Mouse (Mus musculus): ENCODE data around the gene Dnm3.

The Dnm3 gene

DNA sequence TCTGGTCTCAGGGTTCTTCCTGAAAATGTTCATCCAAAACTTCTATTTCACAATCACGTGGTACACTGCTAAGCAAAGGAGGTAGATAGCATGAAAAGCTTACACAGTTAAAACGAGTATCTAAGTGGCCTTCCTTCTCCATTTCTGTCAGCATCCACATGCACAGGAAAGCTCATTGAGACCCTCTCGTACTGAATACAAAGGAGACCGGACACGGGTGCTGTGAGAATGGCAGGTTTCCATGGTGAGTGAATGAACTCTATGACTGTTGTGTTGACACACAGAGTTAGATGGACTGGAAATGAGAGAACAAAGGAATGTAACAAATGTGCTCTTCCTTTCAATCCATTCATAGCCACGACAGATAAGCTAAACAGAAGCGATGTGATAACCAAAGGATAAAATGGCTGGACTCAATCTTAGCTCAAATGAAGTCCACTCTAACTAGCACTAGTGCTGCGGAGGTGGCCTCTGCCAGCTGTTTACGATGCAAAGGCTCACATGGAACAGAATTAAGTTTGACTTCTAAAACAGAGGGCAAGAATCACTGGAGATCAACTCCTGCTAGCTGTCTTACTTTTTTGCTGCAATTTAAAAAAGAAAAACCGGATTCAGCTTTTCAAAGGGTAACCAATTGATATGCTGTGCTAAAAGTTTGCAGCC, 268.2 kb downstream of the Dnm3 start:
- no peak for DNase-seq (ENCODE audit: low read depth)

DNA sequence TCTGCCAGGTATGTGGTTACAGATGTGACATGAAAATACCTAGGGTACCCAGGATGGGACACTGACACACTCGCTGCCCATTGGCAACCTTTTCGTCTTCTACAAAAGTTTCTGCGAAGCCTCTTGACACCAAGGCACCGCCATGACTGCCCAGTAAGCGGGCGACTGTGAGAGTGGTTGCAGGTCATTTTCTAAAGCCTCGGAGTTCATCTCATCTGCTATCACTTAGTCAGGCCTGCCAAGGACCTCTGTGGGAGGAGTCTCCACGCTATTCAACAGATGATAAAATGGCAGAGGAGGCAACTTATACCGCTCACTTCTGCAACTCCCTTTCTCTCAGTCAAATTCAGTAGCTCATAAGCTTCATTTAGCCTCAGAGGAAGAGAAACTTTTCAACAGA, 268.8 kb downstream of the Dnm3 start:
- DNase-seq (ENCODE audit: low read depth): no peak

DNA sequence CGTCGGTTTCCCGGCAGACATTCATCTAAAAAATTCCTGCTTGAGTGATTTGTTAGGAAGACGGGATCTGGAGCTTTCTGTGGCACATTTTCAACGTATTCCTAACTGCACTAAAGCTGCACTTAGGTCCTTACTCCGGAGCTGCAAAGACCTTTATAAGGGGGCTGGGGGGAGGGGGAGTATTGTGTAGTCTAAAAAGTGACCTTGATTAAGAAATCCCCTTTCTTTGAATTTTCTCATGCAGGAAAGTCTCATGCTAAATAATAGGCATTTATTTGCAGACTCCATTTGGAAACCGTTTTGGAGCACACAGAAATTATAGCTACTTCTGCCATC, 270.2 kb downstream of the Dnm3 start:
- DNase-seq (ENCODE audit: low read depth): no peak

DNA sequence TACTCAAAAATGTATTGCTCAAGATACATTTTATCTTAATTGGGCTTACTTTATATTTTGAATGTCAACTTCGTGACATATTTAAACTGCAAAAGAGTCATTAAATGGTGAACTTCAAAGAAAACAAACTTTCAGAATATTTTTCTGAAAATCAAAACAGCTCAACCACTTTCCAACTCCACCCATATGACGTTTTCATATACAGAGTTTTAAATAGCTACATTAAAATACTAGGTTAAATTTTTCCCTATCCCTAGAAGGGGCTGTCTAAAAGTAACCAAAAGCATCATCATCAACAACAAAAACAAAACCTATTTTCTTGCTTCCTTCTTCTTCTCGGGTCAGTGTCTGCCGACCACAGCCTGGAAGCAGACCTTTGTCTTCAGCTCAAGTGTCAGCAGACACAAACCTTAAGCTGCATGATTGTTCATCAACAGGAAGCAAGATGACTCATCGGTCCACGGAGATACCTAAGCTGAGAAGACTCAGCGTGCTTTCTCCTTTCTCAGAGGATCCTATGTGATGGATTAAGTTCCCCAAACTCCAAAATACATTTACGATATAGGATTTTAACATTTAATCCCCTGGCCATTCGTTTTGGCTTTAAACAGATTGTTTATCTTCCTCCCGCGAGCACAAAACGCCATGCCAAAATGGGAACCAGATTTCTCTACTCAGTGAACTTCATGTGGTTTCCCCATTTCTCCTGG, 270.7 kb downstream of the Dnm3 start:
- DNase-seq (ENCODE audit: low read depth): peak; percentile 58

DNA sequence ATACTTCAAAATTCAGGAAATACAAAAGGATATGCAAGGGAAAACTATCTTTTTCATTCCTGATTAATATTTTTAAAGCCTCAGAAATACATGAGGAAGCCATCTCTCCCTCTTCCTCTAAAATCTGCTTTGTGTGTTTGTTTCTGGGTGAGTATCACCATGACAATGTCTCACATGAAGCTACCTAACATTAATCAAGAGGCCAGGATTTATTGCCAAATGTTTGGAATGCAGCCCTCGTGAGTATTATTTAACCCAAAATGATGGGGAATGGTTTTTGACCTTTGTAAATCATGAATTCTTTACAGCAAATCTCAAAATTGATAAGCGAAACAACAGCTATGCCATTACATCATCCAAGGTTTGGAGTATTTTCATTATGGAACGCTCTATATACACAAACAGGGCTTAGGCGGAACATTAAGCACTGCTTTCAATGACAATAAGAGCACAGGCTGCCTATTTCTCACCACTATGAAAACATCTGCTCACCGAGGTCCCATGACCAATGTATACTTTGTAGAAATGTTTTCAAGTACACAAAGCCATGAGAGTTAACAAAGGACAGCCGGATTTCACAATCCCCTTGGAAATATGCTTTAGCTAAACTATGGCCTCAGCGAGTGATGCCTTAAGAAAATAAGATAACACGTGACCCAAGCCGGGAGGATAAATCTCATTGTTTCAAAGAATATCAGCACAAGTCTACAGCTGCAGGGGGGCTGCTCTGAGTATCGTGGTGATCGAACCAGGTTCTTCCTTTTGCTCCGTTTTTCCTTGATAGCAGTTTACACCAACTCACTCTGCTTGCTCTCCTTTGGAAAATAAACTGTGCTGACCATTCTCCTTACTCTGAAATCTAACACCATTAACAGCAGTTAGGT, 275.1 kb downstream of the Dnm3 start:
- no peak for DNase-seq (ENCODE audit: low read depth)

DNA sequence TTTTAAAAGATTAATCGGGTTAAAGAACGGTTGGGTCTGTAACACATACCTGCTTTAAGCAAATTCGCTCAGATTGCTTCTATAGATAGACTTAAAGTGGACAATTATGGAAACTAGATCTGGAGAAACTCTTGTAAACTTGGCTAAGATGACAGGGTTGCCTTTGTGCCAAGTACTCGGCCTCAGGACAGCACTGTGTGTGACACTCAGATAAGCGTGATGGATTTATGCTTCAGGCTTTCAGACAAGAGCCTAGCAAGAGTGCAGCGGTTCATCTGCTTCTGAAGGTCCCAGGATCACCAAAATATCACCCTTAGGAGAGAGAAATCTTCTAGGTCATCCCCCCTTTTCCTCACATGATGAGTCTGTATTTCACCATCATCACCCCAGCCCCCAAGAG, 277.4 kb downstream of the Dnm3 start:
- no peak for DNase-seq (ENCODE audit: low read depth)

DNA sequence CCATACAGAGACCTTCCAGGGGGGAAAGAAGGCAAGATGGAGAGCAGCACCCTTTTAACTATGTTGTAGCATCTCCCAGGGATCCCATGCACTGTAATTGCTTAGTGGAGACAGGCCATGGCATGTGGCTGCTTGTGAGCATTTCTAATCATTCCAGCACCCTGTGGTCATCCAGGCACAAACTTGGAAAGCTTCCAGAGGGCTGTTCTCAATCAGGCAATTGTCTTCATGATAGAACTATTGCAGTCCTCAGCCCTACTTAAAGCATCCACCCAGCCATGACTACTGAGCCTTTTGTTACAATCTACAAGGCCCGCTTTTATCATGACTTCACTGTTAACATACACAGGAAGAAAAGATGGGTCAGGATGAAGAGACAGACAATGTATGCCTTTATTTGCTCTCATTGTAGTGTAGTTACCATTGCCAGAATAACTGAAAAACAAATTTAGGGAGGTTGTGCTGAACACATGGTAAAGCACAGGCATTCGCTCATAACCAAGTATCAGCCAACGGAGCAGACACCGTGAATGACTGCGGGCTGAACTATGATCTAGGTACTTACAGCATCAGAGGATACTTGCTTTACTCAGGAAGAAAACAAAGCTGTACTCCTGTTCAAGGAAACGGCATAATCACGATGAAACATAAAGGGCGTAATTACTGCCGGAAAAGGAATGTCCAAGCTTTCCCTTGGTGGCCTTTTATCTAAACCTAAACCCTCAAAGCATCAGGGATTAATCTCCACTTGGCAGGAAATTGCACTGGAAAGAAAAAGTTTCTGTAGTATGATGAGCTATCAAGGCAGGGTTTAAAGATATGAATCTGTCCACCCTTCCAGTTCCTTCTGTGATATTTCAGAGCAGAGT, 280.8 kb downstream of the Dnm3 start:
- no peak for DNase-seq (ENCODE audit: low read depth)

DNA sequence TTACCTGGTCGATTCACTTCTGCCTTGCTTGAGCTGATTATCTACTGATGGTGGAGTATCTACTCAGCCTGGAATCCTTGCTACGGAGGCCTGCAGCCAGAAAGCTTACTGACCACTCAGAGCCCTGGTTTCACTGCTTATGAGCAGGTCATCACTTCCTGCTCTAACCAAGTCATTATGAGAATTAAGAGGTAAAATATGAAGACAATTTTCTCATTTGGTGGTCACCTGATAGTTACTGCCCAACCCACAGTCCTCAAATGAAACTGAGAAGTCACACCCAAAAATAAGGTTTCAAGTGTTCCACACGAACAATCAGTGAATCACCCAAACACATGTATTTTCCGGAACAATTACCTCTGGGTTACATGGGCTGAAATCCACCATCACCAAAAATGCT, 289.1 kb downstream of the Dnm3 start:
- no peak for DNase-seq (ENCODE audit: low read depth)

DNA sequence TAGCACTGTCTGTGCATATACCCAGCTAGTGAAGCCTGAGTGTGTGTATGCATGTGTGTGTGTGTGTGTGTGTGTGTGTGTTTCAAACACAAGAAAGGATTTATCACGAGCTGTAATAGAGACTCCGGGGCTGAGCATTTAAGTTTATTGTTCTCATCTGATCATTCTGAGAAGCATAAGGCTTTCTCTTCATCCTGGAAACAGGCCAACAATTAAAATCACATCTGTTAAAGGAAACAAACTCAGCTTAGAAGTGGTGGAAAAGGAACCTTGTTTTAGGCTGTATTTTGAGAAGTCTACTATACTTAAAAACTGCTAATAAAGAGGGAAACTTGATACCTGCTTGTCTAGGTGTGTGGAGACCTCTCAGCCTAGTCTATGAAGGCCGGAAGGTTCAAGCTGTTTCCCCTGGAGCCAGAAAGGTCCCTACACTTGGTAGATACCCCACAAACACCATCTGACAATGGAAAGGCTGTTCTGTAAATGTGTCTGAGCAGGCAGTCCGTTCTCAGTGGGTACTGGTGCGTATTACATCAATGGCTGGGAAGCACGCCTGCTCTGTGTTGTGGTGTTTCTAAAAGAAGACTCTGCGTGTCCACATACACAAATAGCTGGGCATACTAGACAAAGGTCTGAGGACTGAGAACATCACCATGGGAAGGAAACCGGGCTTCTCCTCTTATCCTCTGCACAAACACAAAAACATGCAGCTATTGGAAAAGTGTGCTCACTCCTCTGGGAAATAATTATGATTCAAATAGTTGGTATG, 290.3 kb downstream of the Dnm3 start:
- DNase-seq (ENCODE audit: low read depth): no peak

DNA sequence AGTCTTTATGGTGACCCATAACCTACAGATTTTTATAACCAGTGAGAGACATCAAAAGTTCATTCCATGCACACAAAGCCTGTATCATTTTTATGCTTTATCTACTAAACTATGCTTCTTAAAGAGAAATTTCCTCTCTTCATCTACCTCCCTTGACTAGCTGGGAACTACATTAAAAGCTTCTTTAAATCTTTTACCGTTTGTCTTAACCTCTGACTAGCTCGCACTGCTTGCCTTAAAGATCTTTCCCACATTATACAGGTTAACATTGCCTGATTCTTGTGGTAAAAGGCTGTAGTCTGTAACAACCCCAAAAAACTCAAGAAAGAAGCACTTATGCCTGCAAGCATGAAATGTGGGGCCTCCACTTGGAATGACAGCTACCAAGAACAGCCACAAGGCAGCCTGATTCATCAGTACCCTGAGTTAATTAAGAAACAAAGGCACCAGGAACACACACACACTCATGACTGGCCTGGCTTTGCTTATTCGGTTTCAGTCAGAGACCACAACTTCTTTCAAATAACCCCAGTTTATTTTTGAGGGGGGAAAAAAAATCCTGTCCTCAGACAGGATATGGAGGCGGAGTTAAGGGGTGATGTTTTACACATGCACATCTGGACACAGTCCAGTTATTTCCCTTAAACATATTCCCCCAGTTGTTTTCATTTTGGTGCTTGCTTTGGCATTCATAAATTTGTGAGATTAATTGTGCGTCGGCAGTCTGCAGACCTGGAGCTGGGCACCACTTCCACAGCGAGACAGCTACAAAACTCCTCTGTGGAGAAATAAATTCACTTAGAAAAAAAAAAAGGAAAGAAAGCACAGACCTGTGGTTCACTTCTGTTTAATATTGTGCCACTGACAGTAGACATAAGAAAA, 291.1 kb downstream of the Dnm3 start:
- DNase-seq (ENCODE audit: low read depth): no peak

DNA sequence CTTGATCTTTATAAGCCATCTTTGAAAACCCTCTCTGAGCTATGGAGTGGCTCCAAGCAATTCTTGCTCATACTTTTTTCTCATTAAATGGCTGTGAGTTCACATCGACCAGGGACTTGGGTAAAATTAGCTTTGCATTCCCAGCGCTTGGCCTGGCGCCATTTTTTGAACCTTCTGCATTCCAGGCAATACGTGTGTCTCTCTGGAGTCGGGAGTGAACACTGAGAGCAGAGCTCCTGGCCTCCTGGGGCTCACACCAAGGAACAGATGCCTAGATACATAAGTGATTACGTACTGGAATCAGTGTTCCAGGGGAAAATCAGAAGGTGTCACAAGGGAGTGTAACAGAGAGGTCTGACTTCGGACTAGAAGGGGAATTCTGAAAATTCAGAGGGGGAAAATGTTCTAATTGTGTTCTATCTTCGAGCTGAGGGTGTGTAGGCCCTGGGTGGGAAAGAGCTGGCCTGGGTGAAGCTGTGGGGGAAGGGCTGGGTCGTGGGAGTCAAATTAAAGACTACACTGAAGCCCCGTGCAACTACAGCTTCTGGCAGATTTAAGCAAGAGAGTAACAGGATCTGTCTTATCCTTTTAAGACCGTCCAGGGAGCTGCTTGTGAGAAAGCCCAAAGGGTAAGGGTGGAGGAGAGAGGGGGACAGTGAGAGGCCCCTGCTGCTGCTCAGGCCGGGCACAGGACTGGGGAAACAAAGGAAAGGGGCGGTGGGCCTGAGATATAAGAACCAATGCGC, 293.7 kb downstream of the Dnm3 start:
- DNase-seq (ENCODE audit: low read depth): no peak

DNA sequence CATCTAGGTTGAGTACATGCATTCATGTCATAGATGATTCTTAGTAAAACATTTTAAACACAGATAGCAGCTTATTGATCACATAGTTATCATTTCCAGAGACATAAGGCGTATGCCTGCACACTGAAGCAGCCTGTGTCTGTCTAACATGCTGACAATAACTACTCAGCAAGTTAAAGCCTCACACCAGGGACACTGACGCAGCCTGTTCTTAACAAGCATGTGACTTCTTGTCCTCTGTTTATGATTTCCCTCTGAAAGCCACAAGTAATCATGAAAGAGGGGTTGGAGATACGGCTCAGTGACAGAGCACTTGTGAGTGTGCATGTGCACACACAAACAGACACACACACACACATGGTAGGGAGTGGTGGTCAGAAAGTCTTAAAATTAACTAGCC, 294.4 kb downstream of the Dnm3 start:
- no peak for DNase-seq (ENCODE audit: low read depth)

DNA sequence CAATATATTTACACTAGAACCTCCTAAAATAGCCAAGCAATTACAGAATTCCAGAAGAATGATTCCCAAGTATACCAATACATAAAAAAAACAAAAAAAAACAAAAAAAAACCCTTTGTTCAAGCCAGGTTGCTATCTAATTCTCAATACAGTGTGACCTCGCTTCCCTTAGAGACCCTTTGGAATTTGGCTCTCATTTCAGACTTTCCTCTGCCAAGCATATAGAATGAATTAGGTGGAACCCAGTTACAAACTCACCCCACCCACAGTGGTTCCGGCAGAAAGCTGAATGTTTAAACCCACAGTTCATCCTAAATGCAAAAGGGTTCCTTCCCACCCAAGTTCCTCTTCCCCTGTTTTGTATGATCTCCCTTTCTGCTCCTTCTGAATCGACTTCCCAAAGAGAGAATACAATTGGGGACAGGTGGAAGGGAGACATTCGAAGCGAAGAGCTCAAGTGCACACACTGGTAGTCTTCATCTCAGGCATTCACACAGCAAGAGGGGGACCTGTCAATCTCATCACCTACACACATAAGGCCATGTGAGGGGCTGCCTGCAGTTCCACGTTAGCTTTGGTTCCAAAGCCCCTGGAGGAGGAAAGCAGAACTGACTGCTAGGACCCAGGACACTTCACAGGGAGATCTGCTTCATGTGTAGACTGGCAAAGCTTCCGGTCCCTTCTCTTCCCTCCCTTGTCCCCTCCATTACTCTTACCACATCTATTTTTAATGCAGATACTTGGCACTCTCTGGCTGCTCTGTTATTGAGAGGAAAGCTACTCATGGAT, 296.5 kb downstream of the Dnm3 start:
- DNase-seq (ENCODE audit: low read depth): no peak

DNA sequence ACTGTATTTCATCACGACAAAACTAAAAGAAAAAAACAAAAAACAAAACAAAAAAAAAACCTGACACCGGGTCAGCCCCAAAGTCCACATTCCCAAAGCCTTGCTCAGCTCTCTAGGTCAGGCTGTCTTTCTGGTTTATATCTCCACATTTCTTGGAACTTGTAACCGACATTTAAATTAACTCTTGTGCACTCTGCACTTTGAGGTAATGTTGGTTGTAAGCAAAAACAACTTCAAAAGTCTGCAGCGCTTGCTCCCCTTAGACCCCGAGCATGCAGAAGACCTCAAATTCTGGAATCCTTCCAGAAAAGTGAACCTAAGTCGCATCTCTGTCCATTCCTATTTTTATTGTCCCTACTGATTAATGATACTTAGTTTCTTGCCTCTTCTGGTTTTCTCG, 297.4 kb downstream of the Dnm3 start:
- no peak for DNase-seq (ENCODE audit: low read depth)

DNA sequence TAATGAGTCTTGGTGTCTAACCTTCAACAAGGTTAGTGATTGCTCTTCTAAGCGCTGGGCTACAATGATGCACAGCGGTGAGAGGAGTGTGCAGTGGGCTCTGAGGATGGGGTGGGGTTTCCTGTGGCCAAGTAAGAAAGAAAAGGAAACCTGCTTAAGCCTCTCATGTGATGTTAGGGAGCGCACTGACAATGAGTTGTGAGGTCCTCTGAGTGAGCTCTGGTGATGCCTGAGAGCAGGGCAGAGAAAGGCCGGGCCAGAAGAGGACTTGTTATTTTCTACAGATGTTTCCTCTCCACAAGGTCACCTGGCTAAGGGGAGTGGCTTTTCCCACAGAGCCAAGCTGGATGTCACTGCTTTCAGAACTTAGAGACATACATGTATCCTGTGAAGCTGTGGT, 298.4 kb downstream of the Dnm3 start:
- no peak for DNase-seq (ENCODE audit: low read depth)

DNA sequence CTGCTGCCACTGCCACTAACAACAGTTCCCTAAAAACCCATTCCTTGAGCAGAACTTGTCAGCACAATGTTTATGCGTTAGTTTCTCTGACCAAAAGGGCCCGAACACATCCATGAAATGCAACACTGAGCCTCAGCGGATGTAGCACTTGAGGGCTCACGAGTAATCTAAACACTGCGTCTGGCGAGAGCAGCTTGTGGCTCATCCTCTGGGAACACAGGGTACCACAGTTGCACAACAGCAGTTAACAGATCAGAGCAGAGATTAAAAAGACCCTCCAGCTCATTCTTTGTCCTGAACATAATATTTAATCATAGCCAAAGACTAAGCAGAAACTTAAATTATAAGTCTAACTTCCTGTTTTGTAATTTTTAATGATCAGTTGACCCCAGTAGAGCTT, 305.0 kb downstream of the Dnm3 start:
- no peak for DNase-seq (ENCODE audit: low read depth)

DNA sequence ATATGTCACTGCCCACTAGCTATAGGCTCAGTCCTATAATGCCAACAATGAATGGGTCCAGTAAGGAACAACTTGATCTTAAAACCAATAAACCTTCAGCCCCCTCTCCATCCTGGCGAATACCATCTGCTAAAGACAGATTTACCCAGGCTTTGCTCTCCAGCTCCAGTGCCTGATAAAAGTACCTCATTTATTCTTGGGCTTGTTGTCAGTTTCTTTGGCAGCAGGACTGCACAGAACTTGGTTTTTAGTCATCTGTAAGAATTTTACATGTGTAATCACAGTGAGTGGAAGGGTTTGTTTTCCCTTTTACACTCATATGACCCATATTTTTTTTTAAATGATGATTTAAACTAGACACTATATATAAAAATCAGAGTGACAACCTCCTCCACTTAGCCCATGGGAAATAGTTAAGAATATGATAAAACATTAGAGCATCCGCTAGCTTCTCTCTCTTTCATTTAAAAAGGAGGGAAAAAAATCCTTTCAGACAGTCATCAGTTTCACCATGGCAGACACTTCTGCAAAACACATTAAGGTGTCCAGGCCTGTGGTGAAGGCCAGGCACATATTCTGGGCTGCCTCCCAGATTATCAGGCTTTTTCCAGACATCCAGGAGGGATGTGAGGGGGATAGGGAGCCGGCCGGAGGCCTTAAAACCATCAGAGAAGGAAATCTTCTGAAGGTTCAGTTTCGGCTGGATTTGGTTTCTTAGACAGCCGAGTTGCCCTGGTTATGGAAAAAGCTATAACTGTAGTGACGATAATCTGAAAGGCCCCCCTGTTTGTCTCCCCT, 313.9 kb downstream of the Dnm3 start:
- DNase-seq (ENCODE audit: low read depth): no peak

DNA sequence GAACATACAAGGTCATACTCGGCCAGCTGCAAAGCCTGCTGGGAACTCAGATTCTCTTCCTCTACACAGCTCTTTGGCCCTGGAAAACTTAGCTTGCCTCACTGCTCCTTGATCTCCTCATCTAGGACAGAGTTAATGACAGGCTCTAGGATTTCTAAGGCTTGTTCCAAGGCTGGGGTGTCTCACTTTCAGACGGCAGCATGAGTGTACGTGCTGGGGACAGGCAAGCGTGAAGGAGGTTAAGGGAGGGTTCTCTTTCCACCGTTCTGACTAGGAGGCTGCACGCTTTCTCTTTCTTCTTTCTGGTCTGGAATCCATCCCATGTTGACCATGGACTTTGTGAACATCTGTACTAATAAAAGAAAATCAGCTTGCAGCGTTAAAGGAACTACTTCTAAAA, 315.2 kb downstream of the Dnm3 start:
- no peak for DNase-seq (ENCODE audit: low read depth)
